Mouse (Mus musculus): Measurements from ENCODE around the gene Cep131. TPM values are rescaled to one million over a fixed set of nuclear protein-coding genes. Genes with fewer than 3 reads are reported as not detected.

Cep131 gene
- polyA plus RNA-seq, 2 experiments: 2.7 to 4.4 TPM

- H3K4me1 ChIP-seq (replicated peaks; ENCODE audit: control insufficient read depth in 2 of 2, insufficient read depth in 2 of 2, low read length in 1 of 2): peaks cover 11 to 16% of the 10 kb centered on the region in 2 experiments
- no peaks in the 10 kb centered on the region for H3K9me3 ChIP-seq (ENCODE audit: control insufficient read depth, low read length)
- H3K4me3 ChIP-seq (ENCODE audit: insufficient read depth in 1 of 2, low read depth in 2 of 2, low read length in 2 of 2): peak within 1 kb of the TSS; percentile 82 to 95
- peak; percentile 97 for ATAC-seq (ENCODE audit: insufficient read depth)
- no peaks in the 10 kb centered on the region for H3K27me3 ChIP-seq (ENCODE audit: control insufficient read depth, insufficient read depth, low read length)
- DNase-seq (ENCODE audit: low read depth in 3 of 3, low spot score in 3 of 3): peak; percentile 94 to 96 (median 95)
- TF ChIP-seq EP300 (IDR thresholded peaks at IDR 0.05; ENCODE audit: low read depth): peak; percentile 88
- TF ChIP-seq CTCF (IDR thresholded peaks at IDR 0.05; ENCODE audit: low read depth): no peak
- peaks cover 2% of the 10 kb centered on the region for H3K36me3 ChIP-seq (replicated peaks; ENCODE audit: control insufficient read depth, insufficient read depth, low read depth)
- peak within 1 kb of the TSS; percentile 68 for H3K27ac ChIP-seq
- peak within 1 kb of the TSS; percentile 90 for H3K9ac ChIP-seq (replicated peaks)
- WGBS (ENCODE audit: insufficient replicate concordance): under 1% methylated on average over 77 of the region's 77 CpGs
- peak within 1 kb of the TSS; percentile 95 for H3K4me2 ChIP-seq (ENCODE audit: low read depth)
These were observed 12.2 kb upstream of the Cep131 start, which contains the start of the genes Tepsin and Ndufaf8 for GRCm38 (mm10) chr11:120098588-120099511. Gene Tepsin (minus strand): TSS chr11:120098731. Gene Ndufaf8 (plus strand): TSS chr11:120098928.

- Histone ChIP-seq H3K4me1 (replicated peaks; ENCODE audit: control insufficient read depth in 2 of 2, insufficient read depth in 2 of 2, low read length in 1 of 2) (peaks cover 5 to 8% of the 10 kb centered on the region in 2 experiments), H3K4me3 (ENCODE audit: insufficient read depth in 1 of 2, low read depth in 2 of 2, low read length in 2 of 2) (no peak overlapping the region), H3K27ac (no peak overlapping the region), H3K27me3 (ENCODE audit: control insufficient read depth, insufficient read depth, low read length) (no peaks in the 10 kb centered on the region), H3K9me3 (ENCODE audit: control insufficient read depth, low read length) (no peaks in the 10 kb centered on the region), H3K9ac (replicated peaks) (no peak overlapping the region), H3K36me3 (replicated peaks; ENCODE audit: control insufficient read depth, insufficient read depth, low read depth) (peaks cover 14% of the 10 kb centered on the region), H3K4me2 (ENCODE audit: low read depth) (no peak overlapping the region)
- ATAC-seq (ENCODE audit: insufficient read depth) (no peak), DNase-seq (ENCODE audit: low read depth in 3 of 3, low spot score in 3 of 3) (no peak)
- TF ChIP-seq EP300 (IDR thresholded peaks at IDR 0.05; ENCODE audit: low read depth): no peak
- 0 out of 2 replicates have a peak, but pooled peaks have one; percentile 37 for TF ChIP-seq CTCF (IDR thresholded peaks at IDR 0.05; ENCODE audit: low read depth)
- 75% methylated on average over 23 of the region's 23 CpGs for WGBS (ENCODE audit: insufficient replicate concordance)
These were observed 6.4 kb upstream of the Cep131 start for GRCm38 (mm10) chr11:120092817-120093591.

DNA sequence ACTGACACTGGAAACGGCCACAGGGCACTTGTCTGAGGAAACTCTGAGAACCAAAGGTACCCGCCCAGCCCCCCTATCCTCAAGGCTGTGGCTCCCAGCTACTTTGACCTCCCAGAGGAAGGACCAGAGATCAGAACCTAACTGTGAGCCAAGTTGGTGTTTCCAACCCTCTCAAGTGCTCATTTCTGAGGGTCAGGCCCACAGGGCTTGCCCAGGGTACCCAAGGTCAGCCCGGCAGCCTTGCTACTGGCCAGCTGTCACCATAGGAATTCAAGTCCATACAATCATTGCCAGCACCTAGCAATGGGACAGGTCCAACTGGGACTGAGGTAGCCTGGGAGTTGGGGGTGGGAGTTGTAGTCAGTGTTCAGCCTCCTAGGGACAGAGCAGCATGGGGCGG is 4.0 kb upstream of the Cep131 start:
- no peak for ATAC-seq (ENCODE audit: insufficient read depth)
- Histone ChIP-seq H3K4me3 (ENCODE audit: insufficient read depth in 1 of 2, low read depth in 2 of 2, low read length in 2 of 2) (no peak overlapping the region), H3K4me2 (ENCODE audit: low read depth) (no peak overlapping the region), H3K9ac (replicated peaks) (no peak overlapping the region), H3K27ac (no peak overlapping the region), H3K4me1 (replicated peaks; ENCODE audit: control insufficient read depth in 2 of 2, insufficient read depth in 2 of 2, low read length in 1 of 2) (peaks cover 2 to 10% of the 10 kb centered on the region in 2 experiments; a peak in 3 of 4 replicates), H3K9me3 (ENCODE audit: control insufficient read depth, low read length) (no peaks in the 10 kb centered on the region), H3K36me3 (replicated peaks; ENCODE audit: control insufficient read depth, insufficient read depth, low read depth) (peaks cover 14% of the 10 kb centered on the region), H3K27me3 (ENCODE audit: control insufficient read depth, insufficient read depth, low read length) (no peaks in the 10 kb centered on the region)
- TF ChIP-seq EP300 (IDR thresholded peaks at IDR 0.05; ENCODE audit: low read depth) (no peak), CTCF (IDR thresholded peaks at IDR 0.05; ENCODE audit: low read depth) (no peak)
- DNase-seq (ENCODE audit: low read depth in 3 of 3, low spot score in 3 of 3): no peak
- 77% methylated on average over 4 of the region's 4 CpGs for WGBS (ENCODE audit: insufficient replicate concordance)

DNA sequence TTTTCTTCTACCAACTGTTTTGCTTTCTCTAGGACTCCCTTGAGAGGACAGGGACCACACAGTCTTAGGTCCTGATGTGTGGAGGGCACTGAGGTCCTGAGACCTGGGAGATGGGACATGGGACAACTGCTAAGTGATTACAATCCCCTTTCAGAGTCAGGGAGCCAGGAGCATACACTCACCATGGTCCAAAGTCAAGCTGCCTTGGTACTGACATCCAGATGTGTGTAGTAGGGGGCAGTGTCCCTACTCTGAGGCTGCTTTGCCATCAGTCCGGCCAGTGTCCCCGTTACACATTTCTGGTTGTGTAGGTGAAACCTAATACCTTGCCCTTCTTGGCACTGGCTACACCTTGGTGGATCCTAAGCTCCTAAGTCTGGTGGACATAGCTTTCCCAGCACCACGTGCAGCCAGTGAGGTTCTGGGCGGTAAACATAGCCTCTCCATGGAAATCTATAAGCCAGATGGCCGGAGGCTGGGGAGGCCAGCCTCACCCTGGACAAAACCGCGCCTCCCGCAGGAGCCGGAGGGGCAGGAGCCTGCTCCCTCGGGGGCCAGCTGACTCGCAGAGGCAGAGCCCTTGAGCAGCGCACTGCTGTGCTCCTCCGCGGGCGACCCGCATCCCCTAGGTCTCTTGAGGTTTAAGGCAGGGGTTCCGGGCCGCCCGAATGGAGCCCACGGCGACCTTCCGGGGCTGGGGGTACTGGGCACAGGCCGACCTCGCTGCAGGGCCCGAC is 568 bp downstream of the Cep131 start:
- Histone ChIP-seq H3K36me3 (replicated peaks; ENCODE audit: control insufficient read depth, insufficient read depth, low read depth) (no peaks in the 10 kb centered on the region), H3K9me3 (ENCODE audit: control insufficient read depth, low read length) (no peaks in the 10 kb centered on the region), H3K27ac (no peak overlapping the region), H3K4me2 (ENCODE audit: low read depth) (peak overlapping the region; percentile 76), H3K4me1 (replicated peaks; ENCODE audit: control insufficient read depth in 2 of 2, insufficient read depth in 2 of 2, low read length in 1 of 2) (peaks cover 2 to 12% of the 10 kb centered on the region in 2 experiments; a peak in 3 of 4 replicates), H3K27me3 (ENCODE audit: control insufficient read depth, insufficient read depth, low read length) (no peaks in the 10 kb centered on the region), H3K4me3 (ENCODE audit: insufficient read depth in 1 of 2, low read depth in 2 of 2, low read length in 2 of 2) (peak overlapping the region; percentile 56 to 86), H3K9ac (replicated peaks) (peak overlapping the region; percentile 50)
- ATAC-seq (ENCODE audit: insufficient read depth) (peak; percentile 50), DNase-seq (ENCODE audit: low read depth in 3 of 3, low spot score in 3 of 3) (no peak)
- WGBS (ENCODE audit: insufficient replicate concordance): under 1% methylated on average over 25 of the region's 25 CpGs
- TF ChIP-seq CTCF (IDR thresholded peaks at IDR 0.05; ENCODE audit: low read depth) (no peak), EP300 (IDR thresholded peaks at IDR 0.05; ENCODE audit: low read depth) (no peak)

All from liver, embryonic 14.5 days (tissue).